Mouse (Mus musculus): ENCODE measurements at regions not wholly inside any gene's neighbourhood (a gene's known extent, or its start where the extent isn't known, plus 50 kb on each side); places are given as distances from the start of the nearest gene placed in this dataset.

GRCm38 (mm10) chr1:13455572-13455971 is 2041.7 kb downstream of the A830018L16Rik start:
- H3K9ac ChIP-seq (replicated peaks; ENCODE audit: low read depth, low read length) = no peak overlapping the region
- no peak for ATAC-seq (ENCODE audit: low read depth)
- no peaks in the 10 kb centered on the region for H3K36me3 ChIP-seq (ENCODE audit: control insufficient read depth, insufficient read depth, low read length)
- WGBS = 67% methylated on average over 3 of the region's 3 CpGs
- H3K4me3 ChIP-seq (ENCODE audit: low read depth, low read length) = no peak overlapping the region
- H3K27me3 ChIP-seq (ENCODE audit: control insufficient read depth, insufficient read depth, low read length) = no peaks in the 10 kb centered on the region
- no peaks in the 10 kb centered on the region for H3K9me3 ChIP-seq (ENCODE audit: control insufficient read depth, low read length)
- no peaks in the 10 kb centered on the region for H3K4me1 ChIP-seq (ENCODE audit: control insufficient read depth, insufficient read depth, low read length)
- no peak overlapping the region for H3K27ac ChIP-seq (ENCODE audit: low read depth, low read length)
- no peak overlapping the region for H3K4me2 ChIP-seq (ENCODE audit: low read depth, low read length)

GRCm38 (mm10) chr1:13464311-13464710 is 2050.4 kb downstream of the A830018L16Rik start:
- Histone ChIP-seq H3K9ac (replicated peaks; ENCODE audit: low read depth, low read length) (no peak overlapping the region), H3K36me3 (ENCODE audit: control insufficient read depth, insufficient read depth, low read length) (no peaks in the 10 kb centered on the region), H3K4me2 (ENCODE audit: low read depth, low read length) (no peak overlapping the region), H3K27ac (ENCODE audit: low read depth, low read length) (no peak overlapping the region), H3K9me3 (ENCODE audit: control insufficient read depth, low read length) (no peaks in the 10 kb centered on the region), H3K27me3 (ENCODE audit: control insufficient read depth, insufficient read depth, low read length) (no peaks in the 10 kb centered on the region), H3K4me3 (ENCODE audit: low read depth, low read length) (no peak overlapping the region), H3K4me1 (ENCODE audit: control insufficient read depth, insufficient read depth, low read length) (no peaks in the 10 kb centered on the region)
- 100% methylated on average over 1 of the region's 1 CpGs for WGBS
- no peak for ATAC-seq (ENCODE audit: low read depth)

DNA sequence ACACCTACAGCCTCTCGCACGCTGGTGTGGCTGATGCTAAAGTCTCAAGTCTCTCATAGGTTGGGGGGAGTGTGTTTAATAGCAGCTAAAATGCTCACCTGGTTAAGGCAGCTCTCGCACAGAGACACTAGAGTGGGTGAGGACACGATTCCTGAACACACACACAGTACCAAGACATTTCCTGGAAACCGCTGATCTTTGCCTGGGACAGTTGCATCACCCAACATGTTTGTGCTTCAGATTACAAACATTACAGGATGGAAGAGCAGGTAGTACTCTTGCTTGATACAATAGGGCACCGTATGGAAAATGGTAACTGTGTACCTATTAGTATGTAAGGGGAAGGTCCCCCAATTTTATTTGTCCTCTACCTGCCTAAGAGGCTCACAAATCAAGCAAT is 2053.3 kb downstream of the A830018L16Rik start:
- 91% methylated on average over 6 of the region's 6 CpGs for WGBS
- no peak overlapping the region for H3K4me3 ChIP-seq (ENCODE audit: low read depth, low read length)

GRCm38 (mm10) chr1:13467886-13468630 is 2054.2 kb downstream of the A830018L16Rik start:
- Histone ChIP-seq H3K27me3 (ENCODE audit: control insufficient read depth, insufficient read depth, low read length) (no peaks in the 10 kb centered on the region), H3K9ac (replicated peaks; ENCODE audit: low read depth, low read length) (no peak overlapping the region), H3K36me3 (ENCODE audit: control insufficient read depth, insufficient read depth, low read length) (no peaks in the 10 kb centered on the region), H3K4me3 (ENCODE audit: low read depth, low read length) (no peak overlapping the region), H3K4me2 (ENCODE audit: low read depth, low read length) (no peak overlapping the region), H3K27ac (ENCODE audit: low read depth, low read length) (no peak overlapping the region), H3K9me3 (ENCODE audit: control insufficient read depth, low read length) (no peaks in the 10 kb centered on the region), H3K4me1 (ENCODE audit: control insufficient read depth, insufficient read depth, low read length) (no peaks in the 10 kb centered on the region)
- 48% methylated on average over 2 of the region's 2 CpGs for WGBS
- ATAC-seq (ENCODE audit: low read depth) = no peak

More for the DNA sequence above, 2053.3 kb downstream of the A830018L16Rik start:
- Histone ChIP-seq H3K36me3 (ENCODE audit: control insufficient read depth, insufficient read depth, low read length) (no peaks in the 10 kb centered on the region), H3K4me2 (ENCODE audit: low read depth, low read length) (no peak overlapping the region), H3K9ac (replicated peaks; ENCODE audit: low read depth, low read length) (no peak overlapping the region), H3K4me1 (ENCODE audit: control insufficient read depth, insufficient read depth, low read length) (no peaks in the 10 kb centered on the region), H3K27me3 (ENCODE audit: control insufficient read depth, insufficient read depth, low read length) (no peaks in the 10 kb centered on the region), H3K9me3 (ENCODE audit: control insufficient read depth, low read length) (no peaks in the 10 kb centered on the region), H3K27ac (ENCODE audit: low read depth, low read length) (no peak overlapping the region)
- ATAC-seq (ENCODE audit: low read depth) = no peak

DNA sequence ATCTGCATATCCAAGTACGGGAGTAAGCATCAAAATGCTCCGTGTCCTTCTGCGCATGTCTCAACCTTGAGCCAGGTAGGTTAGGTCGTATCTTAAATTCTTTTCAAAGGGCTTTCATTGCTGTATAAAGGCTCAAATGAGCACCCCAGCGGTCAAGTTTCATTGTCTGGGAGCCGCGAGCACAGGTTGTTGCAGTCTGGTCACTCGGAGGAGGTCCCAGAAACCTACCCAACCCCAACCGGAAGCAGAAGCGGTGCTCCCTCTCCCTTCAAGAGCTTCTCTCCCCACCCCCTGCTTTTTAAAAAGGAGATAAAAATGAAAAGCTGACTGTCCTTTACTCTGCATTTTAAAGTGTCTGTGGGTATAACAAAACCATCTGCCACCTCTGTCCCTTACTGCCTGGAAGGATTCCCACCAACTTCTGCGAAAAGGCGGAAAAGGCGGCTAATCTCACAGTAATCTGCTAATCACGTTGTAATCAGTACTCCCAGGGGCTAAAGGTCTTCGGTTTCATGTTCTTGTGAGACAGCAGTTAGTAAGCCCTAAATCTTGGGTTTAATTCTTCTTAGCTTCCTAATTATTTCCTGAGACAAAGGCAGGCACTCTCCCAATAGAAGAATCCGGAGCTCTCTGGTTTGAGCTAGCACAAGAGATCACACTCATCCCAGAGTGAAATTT is 2081.0 kb downstream of the A830018L16Rik start:
- no peak overlapping the region for H3K4me2 ChIP-seq (ENCODE audit: low read depth, low read length)
- no peaks in the 10 kb centered on the region for H3K9me3 ChIP-seq (ENCODE audit: control insufficient read depth, low read length)
- no peaks in the 10 kb centered on the region for H3K27me3 ChIP-seq (ENCODE audit: control insufficient read depth, insufficient read depth, low read length)
- H3K27ac ChIP-seq (ENCODE audit: low read depth, low read length) = no peak overlapping the region
- no peak; the same call in 1 of the 2 replicates for ATAC-seq (ENCODE audit: low read depth)
- no peak overlapping the region for H3K9ac ChIP-seq (replicated peaks; ENCODE audit: low read depth, low read length)
- H3K36me3 ChIP-seq (ENCODE audit: control insufficient read depth, insufficient read depth, low read length) = no peaks in the 10 kb centered on the region
- no peak overlapping the region for H3K4me3 ChIP-seq (ENCODE audit: low read depth, low read length)
- WGBS = 36% methylated on average over 16 of the region's 16 CpGs
- H3K4me1 ChIP-seq (ENCODE audit: control insufficient read depth, insufficient read depth, low read length) = no peaks in the 10 kb centered on the region

GRCm38 (mm10) chr1:13496386-13496785 is 2082.5 kb downstream of the A830018L16Rik start:
- 21% methylated on average over 2 of the region's 2 CpGs for WGBS
- no peak for ATAC-seq (ENCODE audit: low read depth)
- no peaks in the 10 kb centered on the region for H3K9me3 ChIP-seq (ENCODE audit: control insufficient read depth, low read length)
- H3K4me2 ChIP-seq (ENCODE audit: low read depth, low read length) = no peak overlapping the region
- H3K36me3 ChIP-seq (ENCODE audit: control insufficient read depth, insufficient read depth, low read length) = no peaks in the 10 kb centered on the region
- H3K4me3 ChIP-seq (ENCODE audit: low read depth, low read length) = no peak overlapping the region
- no peaks in the 10 kb centered on the region for H3K27me3 ChIP-seq (ENCODE audit: control insufficient read depth, insufficient read depth, low read length)
- no peak overlapping the region for H3K27ac ChIP-seq (ENCODE audit: low read depth, low read length)
- H3K4me1 ChIP-seq (ENCODE audit: control insufficient read depth, insufficient read depth, low read length) = no peaks in the 10 kb centered on the region
- H3K9ac ChIP-seq (replicated peaks; ENCODE audit: low read depth, low read length) = no peak overlapping the region

- Histone ChIP-seq H3K27ac (ENCODE audit: low read depth, low read length) (no peak overlapping the region), H3K36me3 (ENCODE audit: control insufficient read depth, insufficient read depth, low read length) (no peaks in the 10 kb centered on the region), H3K27me3 (ENCODE audit: control insufficient read depth, insufficient read depth, low read length) (no peaks in the 10 kb centered on the region), H3K4me2 (ENCODE audit: low read depth, low read length) (no peak overlapping the region), H3K4me1 (ENCODE audit: control insufficient read depth, insufficient read depth, low read length) (no peaks in the 10 kb centered on the region), H3K4me3 (ENCODE audit: low read depth, low read length) (no peak overlapping the region), H3K9ac (replicated peaks; ENCODE audit: low read depth, low read length) (no peak overlapping the region), H3K9me3 (ENCODE audit: control insufficient read depth, low read length) (no peaks in the 10 kb centered on the region)
- no peak for ATAC-seq (ENCODE audit: low read depth)
- WGBS = 37% methylated on average over 5 of the region's 5 CpGs
These were observed 2086.6 kb downstream of the A830018L16Rik start for GRCm38 (mm10) chr1:13500456-13500855.

GRCm38 (mm10) chr1:13501938-13502337 is 2088.0 kb downstream of the A830018L16Rik start:
- Histone ChIP-seq H3K36me3 (ENCODE audit: control insufficient read depth, insufficient read depth, low read length) (no peaks in the 10 kb centered on the region), H3K27me3 (ENCODE audit: control insufficient read depth, insufficient read depth, low read length) (no peaks in the 10 kb centered on the region), H3K4me1 (ENCODE audit: control insufficient read depth, insufficient read depth, low read length) (no peaks in the 10 kb centered on the region), H3K4me2 (ENCODE audit: low read depth, low read length) (no peak overlapping the region), H3K27ac (ENCODE audit: low read depth, low read length) (no peak overlapping the region), H3K9me3 (ENCODE audit: control insufficient read depth, low read length) (no peaks in the 10 kb centered on the region), H3K9ac (replicated peaks; ENCODE audit: low read depth, low read length) (no peak overlapping the region), H3K4me3 (ENCODE audit: low read depth, low read length) (no peak overlapping the region)
- ATAC-seq (ENCODE audit: low read depth) = no peak
- WGBS = 75% methylated on average over 4 of the region's 4 CpGs

GRCm38 (mm10) chr1:13513761-13514160 is 2099.9 kb downstream of the A830018L16Rik start:
- H3K36me3 ChIP-seq (ENCODE audit: control insufficient read depth, insufficient read depth, low read length) = no peaks in the 10 kb centered on the region
- no peak overlapping the region for H3K9ac ChIP-seq (replicated peaks; ENCODE audit: low read depth, low read length)
- WGBS = 94% methylated on average over 11 of the region's 11 CpGs
- H3K4me1 ChIP-seq (ENCODE audit: control insufficient read depth, insufficient read depth, low read length) = no peaks in the 10 kb centered on the region
- ATAC-seq (ENCODE audit: low read depth) = no peak
- H3K4me2 ChIP-seq (ENCODE audit: low read depth, low read length) = no peak overlapping the region
- no peaks in the 10 kb centered on the region for H3K9me3 ChIP-seq (ENCODE audit: control insufficient read depth, low read length)
- H3K4me3 ChIP-seq (ENCODE audit: low read depth, low read length) = no peak overlapping the region
- H3K27ac ChIP-seq (ENCODE audit: low read depth, low read length) = no peak overlapping the region
- H3K27me3 ChIP-seq (ENCODE audit: control insufficient read depth, insufficient read depth, low read length) = no peaks in the 10 kb centered on the region
